9 mouse cellular contexts compared by ENCODE assay signal in the genomic region with DNA sequence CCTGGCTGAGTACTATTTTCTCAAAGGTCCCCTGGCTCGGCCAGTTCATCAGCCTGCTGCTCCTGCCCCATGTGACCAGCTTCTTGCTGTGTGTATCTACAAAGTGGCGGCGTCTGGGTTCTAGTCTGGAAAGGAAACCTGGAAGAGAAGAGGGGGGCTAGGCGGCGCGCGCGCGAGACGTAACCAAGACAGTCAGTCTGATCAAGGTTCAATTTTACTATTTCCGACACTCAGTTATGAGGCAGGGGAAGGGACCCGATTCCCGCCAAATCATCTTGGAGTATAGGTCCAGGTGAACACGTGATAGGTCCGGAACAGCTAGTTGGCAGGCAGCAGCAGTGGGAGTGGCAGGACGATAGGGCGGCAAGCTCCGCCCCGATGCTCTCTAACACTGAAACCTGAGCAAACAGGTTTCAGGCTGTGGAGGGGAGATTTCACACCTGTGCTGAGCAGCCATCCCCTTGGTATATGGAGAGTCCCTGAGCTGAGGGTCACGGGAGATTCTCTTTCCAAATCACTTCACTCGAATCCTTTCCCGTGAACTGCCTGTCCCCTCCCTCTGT. TPM values are rescaled to one million over a fixed set of nuclear protein-coding genes. Genes with fewer than 3 reads are reported as not detected.
DNase-seq lines count a peak whose midpoint lies in the region; ATAC-seq and TF ChIP-seq lines count a peak whose summit lies in the region.
"Not testable (repeated sequence)": the region's sequence is repeated elsewhere in the genome, so short reads cannot be mapped to it uniquely, and the experiment has no call there.
"Had no signal": no experiment of that assay in that cellular context is flagged by ENCODE, and none has a peak within 500 bp of the region (broad histone marks: within the 10 kb centered on the region; RNA-seq: fewer than 3 reads in every experiment).

No protein-coding gene starts in this region.

- TF ChIP-seq CTCF in heart, postnatal 0 days (IDR thresholded peaks at IDR 0.05; ENCODE audit: low read depth); intestine, postnatal 0 days (IDR thresholded peaks at IDR 0.05; ENCODE audit: low read depth): not testable (repeated sequence)

- 15% methylated on average over 22 of the region's 22 CpGs for WGBS in forebrain, embryonic 14.5 days
- WGBS in heart, postnatal 0 days = 16% methylated on average over 22 of the region's 22 CpGs
- 7% methylated on average over 22 of the region's 22 CpGs for WGBS in intestine, postnatal 0 days
- 9% methylated on average over 22 of the region's 22 CpGs for WGBS in liver, embryonic 16.5 days (ENCODE audit: insufficient replicate concordance)
- 16% methylated on average over 22 of the region's 22 CpGs for WGBS in midbrain, embryonic 14.5 days
- 6% methylated on average over 22 of the region's 22 CpGs for WGBS in stomach, embryonic 16.5 days

- H3K4me1 ChIP-seq in forebrain, embryonic 14.5 days (ENCODE audit: control insufficient read depth, insufficient read depth, low read length); intestine, postnatal 0 days (replicated peaks; ENCODE audit: control insufficient read depth, insufficient read depth, low read length); liver, embryonic 16.5 days (ENCODE audit: control insufficient read depth, low read depth, low read length); midbrain, embryonic 14.5 days (ENCODE audit: control insufficient read depth, insufficient read depth, low read length); stomach, embryonic 16.5 days (ENCODE audit: control insufficient read depth, insufficient read depth, low read length): not testable (repeated sequence)
- H3K4me1 ChIP-seq in heart, postnatal 0 days (ENCODE audit: control insufficient read depth, insufficient read depth) = peaks cover 22% of the 10 kb centered on the region

- TF ChIP-seq EP300 in heart, postnatal 0 days (IDR thresholded peaks at IDR 0.05; ENCODE audit: low read depth) = not testable (repeated sequence)

- not testable (repeated sequence) for H3K9ac ChIP-seq in forebrain, embryonic 14.5 days (ENCODE audit: low read length); intestine, postnatal 0 days (ENCODE audit: low read depth, low read length); liver, embryonic 16.5 days (ENCODE audit: low read depth, low read length); midbrain, embryonic 14.5 days (replicated peaks; ENCODE audit: low read length)
- 0 out of 2 replicates have a peak overlapping the region, but pooled peaks have one; percentile 26 for H3K9ac ChIP-seq in heart, postnatal 0 days (replicated peaks; ENCODE audit: low read depth, low read length)
- H3K9ac ChIP-seq in stomach, embryonic 16.5 days (ENCODE audit: low read length) = peak overlapping the region; percentile 45; the same call in 1 of the 2 replicates

- H3K27me3 ChIP-seq in forebrain, embryonic 14.5 days (replicated peaks; ENCODE audit: control insufficient read depth, insufficient read depth, low read length); heart, postnatal 0 days (ENCODE audit: control insufficient read depth, insufficient read depth, low read length); intestine, postnatal 0 days (replicated peaks; ENCODE audit: control insufficient read depth, insufficient read depth, low read length); liver, embryonic 16.5 days (ENCODE audit: control insufficient read depth, insufficient read depth, low read depth, low read length); midbrain, embryonic 14.5 days (ENCODE audit: control insufficient read depth, insufficient read depth, low read length); stomach, embryonic 16.5 days (ENCODE audit: control insufficient read depth, insufficient read depth, low read length): not testable (repeated sequence)

- peak; percentile 18 for DNase-seq in adrenal gland, adult 2 months
- DNase-seq in forebrain, embryonic 14.5 days (ENCODE audit: low spot score); heart, postnatal 0 days (ENCODE audit: low spot score); midbrain, embryonic 14.5 days: not testable (repeated sequence)
- peak; percentile 50 to 54 for DNase-seq in kidney, postnatal 36 days

- H3K36me3 ChIP-seq in forebrain, embryonic 14.5 days (ENCODE audit: control insufficient read depth, insufficient read depth, low read length); heart, postnatal 0 days (replicated peaks; ENCODE audit: control insufficient read depth, insufficient read depth, low read length); intestine, postnatal 0 days (ENCODE audit: control insufficient read depth, insufficient read depth); liver, embryonic 16.5 days (ENCODE audit: control insufficient read depth, insufficient read depth); midbrain, embryonic 14.5 days (ENCODE audit: control insufficient read depth, insufficient read depth, low read length); stomach, embryonic 16.5 days (ENCODE audit: control insufficient read depth, insufficient read depth, low read length): not testable (repeated sequence)

- ATAC-seq in forebrain, embryonic 14.5 days = peak; percentile 37; the same call in 1 of the 2 replicates
- not testable (repeated sequence) for ATAC-seq in heart, postnatal 0 days (ENCODE audit: insufficient read depth, low read depth); midbrain, embryonic 14.5 days (ENCODE audit: low FRiP score, low TSS enrichment)
- peak; percentile 69 for ATAC-seq in intestine, postnatal 0 days
- ATAC-seq in liver, embryonic 16.5 days (ENCODE audit: low read depth) = peak; percentile 32; the same call in 1 of the 2 replicates
- peak; percentile 74 for ATAC-seq in stomach, embryonic 16.5 days (ENCODE audit: insufficient read depth, low FRiP score)

- H3K4me2 ChIP-seq in forebrain, embryonic 14.5 days (ENCODE audit: low read length) = peak overlapping the region; percentile 39
- H3K4me2 ChIP-seq in heart, postnatal 0 days (ENCODE audit: low read depth, low read length) = peak overlapping the region; percentile 43
- peak overlapping the region; percentile 53 for H3K4me2 ChIP-seq in intestine, postnatal 0 days (replicated peaks; ENCODE audit: low read depth)
- peak overlapping the region; percentile 39; the same call in 1 of the 2 replicates for H3K4me2 ChIP-seq in liver, embryonic 16.5 days (ENCODE audit: low read depth, low read length)
- H3K4me2 ChIP-seq in midbrain, embryonic 14.5 days (ENCODE audit: low read length) = peak overlapping the region; percentile 34
- peak overlapping the region; percentile 56 for H3K4me2 ChIP-seq in stomach, embryonic 16.5 days (ENCODE audit: low read depth, low read length)

- not testable (repeated sequence) for H3K9me3 ChIP-seq in forebrain, embryonic 14.5 days (replicated peaks; ENCODE audit: control insufficient read depth, low read length); heart, postnatal 0 days (replicated peaks; ENCODE audit: control insufficient read depth, low read length); intestine, postnatal 0 days (ENCODE audit: control insufficient read depth); liver, embryonic 16.5 days (replicated peaks; ENCODE audit: control insufficient read depth, low read length); midbrain, embryonic 14.5 days (ENCODE audit: control insufficient read depth, low read length); stomach, embryonic 16.5 days (replicated peaks; ENCODE audit: control insufficient read depth, low read length)

- H3K4me3 ChIP-seq in forebrain, embryonic 14.5 days (ENCODE audit: low read depth, low read length) = not testable (repeated sequence)
- H3K4me3 ChIP-seq in heart, postnatal 0 days (ENCODE audit: low read depth, low read length) = peak overlapping the region; percentile 21
- H3K4me3 ChIP-seq in intestine, postnatal 0 days (ENCODE audit: low read depth, low read length) = peak overlapping the region; percentile 17; the same call in 1 of the 2 replicates
- peak overlapping the region; percentile 8; the same call in 1 of the 2 replicates for H3K4me3 ChIP-seq in liver, embryonic 16.5 days (ENCODE audit: low read depth, low read length)
- 0 out of 2 replicates have a peak overlapping the region, but pooled peaks have one; percentile 8 for H3K4me3 ChIP-seq in midbrain, embryonic 14.5 days (replicated peaks; ENCODE audit: low read depth, low read length)
- peak overlapping the region; percentile 29 for H3K4me3 ChIP-seq in stomach, embryonic 16.5 days (replicated peaks; ENCODE audit: low read length)

- not testable (repeated sequence) for H3K27ac ChIP-seq in forebrain, embryonic 14.5 days (ENCODE audit: low read depth, low read length); heart, postnatal 0 days (ENCODE audit: low read depth); intestine, postnatal 0 days (ENCODE audit: low read depth, low read length); liver, embryonic 16.5 days (ENCODE audit: low read length); midbrain, embryonic 14.5 days (replicated peaks; ENCODE audit: low read depth, low read length)
- H3K27ac ChIP-seq in stomach, embryonic 16.5 days (ENCODE audit: low read length) = peak overlapping the region; percentile 43; the same call in 1 of the 2 replicates

RNA-seq across cellular contexts. Expression of a gene that starts 17.4 kb away (rescaled TPM):
- total RNA-seq in adrenal gland, adult 2 months (2021) = 1 to 10 TPM; 1.2 to 2.1 TPM
- polyA plus RNA-seq in adrenal gland, adult 2 months (2012; rRNA removed) = 15.8 and 24.2 TPM in 2 replicates
- 10.4 and 12.4 TPM in 2 replicates for polyA plus RNA-seq in forebrain, embryonic 14.5 days (2014; fragmentation: Nextera tagmentation; extraction: Ambion mirVana)
- 64.6 and 68.2 TPM in 2 replicates for total RNA-seq in heart, postnatal 0 days (2014; rRNA removed; ENCODE audit: low replicate concordance)
- polyA plus RNA-seq in heart, postnatal 0 days (2015; fragmentation: Nextera tagmentation; extraction: Ambion mirVana) = 6.2 and 6.7 TPM in 2 replicates
- polyA plus RNA-seq in intestine, postnatal 0 days (2015; fragmentation: Nextera tagmentation; extraction: Ambion mirVana) = 1.7 and 2.1 TPM in 2 replicates
- 0.47 and 0.84 TPM in 2 replicates for polyA plus RNA-seq in liver, embryonic 16.5 days (2015; fragmentation: Nextera tagmentation; extraction: Ambion mirVana)
- 8.3 and 8.4 TPM in 2 replicates for polyA plus RNA-seq in midbrain, embryonic 14.5 days (2014; fragmentation: Nextera tagmentation; extraction: Ambion mirVana)
- 10.4 and 11.2 TPM in 2 replicates for polyA plus RNA-seq in stomach, embryonic 16.5 days (2015; fragmentation: Nextera tagmentation; extraction: Ambion mirVana)
- polyA plus RNA-seq: macrophage had no signal
